Mouse (Mus musculus) kidney, adult 2 months (tissue): ENCODE results near the gene Tdg.

ENCODE experiments used
- CTCF ChIP-seq: fragments of 200-500 bp; conservative IDR thresholded peaks from 2 replicates; pipeline ENCODE4 v1.5.1; 2011; ENCODE audit warnings: low read depth, mild to moderate bottlenecking, control low read depth, low read length, moderate library complexity, mixed read lengths; ENCODE audit not compliant: insufficient read depth, insufficient read length
- POLR2A ChIP-seq: fragments of 200-500 bp; IDR thresholded peaks from one replicate; pipeline ENCODE4 v1.6.1; 2011; ENCODE audit warnings: low read depth, low read length, control low read depth

GRCm38 (mm10) chr10:82629111-82629585 is 480 bp upstream of the Tdg start:
- no peak for TF ChIP-seq CTCF
- TF ChIP-seq POLR2A: no peak
